Mouse (Mus musculus): ENCODE data around the gene Crygd. TPM values are rescaled to one million over a fixed set of nuclear protein-coding genes. Genes with fewer than 3 reads are reported as not detected.
"Not testable (repeated sequence)": the region's sequence is repeated elsewhere in the genome, so short reads cannot be mapped to it uniquely, and the experiment has no call there.

Crygd gene
- not detected for total RNA-seq (2022)

DNA sequence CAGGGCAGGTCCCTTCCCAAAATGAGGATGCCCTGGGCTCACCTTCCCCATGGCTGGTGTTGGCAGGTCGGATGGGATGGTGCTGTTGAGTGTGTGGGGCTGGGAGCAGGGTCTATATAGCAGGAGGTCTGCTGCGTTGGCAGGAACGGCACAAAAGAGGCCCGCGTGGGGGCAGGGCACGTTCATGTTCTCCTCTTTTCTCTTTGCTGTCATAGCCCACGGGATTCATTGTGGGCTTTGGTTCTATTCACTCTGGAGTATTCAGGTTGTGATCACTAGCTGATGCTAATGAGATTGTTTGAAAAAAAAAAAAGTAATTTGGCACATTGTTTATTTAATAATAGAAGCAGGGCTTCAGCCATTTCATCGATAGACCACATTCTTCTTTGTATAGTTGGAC is at the start of gene Crygd:
Gene Crygd, minus strand, starts transcription at position 101 of the 400 bp plus-strand sequence.
- DNase-seq (ENCODE audit: low spot score in 2 of 2), result no peak

DNA sequence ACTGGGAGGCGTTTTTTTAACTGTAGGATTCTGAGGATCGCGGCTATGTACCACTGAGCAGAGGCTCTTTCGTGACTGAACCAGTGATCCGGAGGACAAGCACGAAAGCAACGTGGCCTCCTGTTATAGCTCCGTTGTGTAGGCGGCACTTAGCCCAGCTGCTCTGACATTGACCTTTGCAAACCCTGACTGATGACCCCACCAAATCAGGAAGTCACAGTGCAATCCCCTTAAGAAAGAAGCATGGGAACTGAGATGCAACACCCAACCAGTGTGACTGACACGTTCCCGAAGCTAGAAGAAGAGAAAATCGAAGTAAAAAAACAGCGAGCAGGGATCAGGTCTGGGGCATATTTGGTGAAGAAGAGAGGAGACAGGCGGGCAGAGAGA is 49.5 kb upstream of the Crygd start:
- DNase-seq (ENCODE audit: low spot score in 2 of 2), result no peak

DNA sequence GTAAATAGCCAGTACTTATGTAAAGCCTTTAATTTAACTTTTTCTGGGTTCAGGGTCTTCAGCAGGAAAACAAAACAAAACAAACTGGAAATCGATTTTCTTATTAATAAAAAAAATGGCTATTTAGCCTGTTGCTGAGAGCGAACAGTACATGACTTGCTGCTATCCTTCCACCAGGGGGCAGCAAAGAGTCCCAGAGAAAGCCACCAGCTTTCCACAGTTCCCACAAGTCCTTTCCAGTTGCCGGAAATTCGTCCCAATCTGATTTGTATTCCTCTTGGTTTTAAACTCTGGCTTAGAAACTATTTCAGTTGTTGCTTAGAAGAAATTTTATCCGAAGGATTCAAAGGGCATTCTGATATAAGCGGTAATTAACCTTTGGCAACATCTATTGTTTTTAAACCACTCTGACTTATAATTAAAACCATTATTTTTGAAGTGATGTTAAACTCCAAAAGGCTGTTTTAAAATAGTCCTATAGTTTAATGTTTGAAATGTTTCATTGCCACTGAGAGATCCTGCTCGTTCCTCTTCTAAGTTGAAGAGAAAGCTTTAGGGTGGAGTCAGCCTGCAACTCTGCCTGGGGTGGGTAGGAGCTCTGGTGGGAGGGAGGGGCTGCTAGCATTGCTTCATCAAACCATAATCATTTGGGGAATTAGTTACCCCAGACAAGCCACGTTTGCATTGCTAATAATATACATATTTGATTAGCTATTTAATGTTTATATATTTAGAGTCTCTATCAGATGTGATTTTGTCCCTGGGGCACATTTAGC is 49.0 kb upstream of the Crygd start:
- DNase-seq (ENCODE audit: low spot score in 2 of 2), result peak in 1 of 2 experiments; percentile 28

DNA sequence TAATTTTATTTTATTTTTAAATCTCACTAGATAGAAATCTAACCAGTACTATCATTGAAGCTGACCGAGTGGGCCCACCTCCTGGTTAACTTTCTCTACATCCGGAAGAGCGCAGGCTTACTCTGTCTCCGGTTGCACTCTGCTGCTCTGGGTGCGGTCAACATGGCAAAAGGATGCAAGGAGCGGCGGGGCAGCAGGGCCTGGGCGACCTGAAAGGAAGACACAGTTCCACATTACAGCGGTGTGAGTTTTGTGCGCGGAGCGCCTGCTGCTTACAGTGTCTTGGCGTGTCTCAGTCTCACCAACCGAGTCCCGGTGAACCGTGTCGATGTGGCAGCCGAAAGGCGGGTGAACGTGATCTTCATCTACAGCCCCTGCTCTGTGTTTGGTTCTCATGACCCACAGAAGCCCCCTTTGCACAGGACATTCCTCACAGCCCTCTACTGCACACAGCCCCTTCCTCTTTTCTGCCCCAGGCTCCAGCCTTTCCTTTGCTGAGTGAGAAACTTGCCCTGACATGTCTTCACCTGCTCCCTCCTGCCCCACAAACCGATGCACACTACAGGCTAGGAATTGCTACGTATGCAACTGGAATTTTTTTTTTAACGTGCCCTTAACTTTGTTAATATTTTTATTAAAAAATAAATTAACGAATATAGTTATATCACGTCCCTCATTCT is 46.6 kb upstream of the Crygd start:
- no peak for DNase-seq (ENCODE audit: low spot score in 2 of 2)

DNA sequence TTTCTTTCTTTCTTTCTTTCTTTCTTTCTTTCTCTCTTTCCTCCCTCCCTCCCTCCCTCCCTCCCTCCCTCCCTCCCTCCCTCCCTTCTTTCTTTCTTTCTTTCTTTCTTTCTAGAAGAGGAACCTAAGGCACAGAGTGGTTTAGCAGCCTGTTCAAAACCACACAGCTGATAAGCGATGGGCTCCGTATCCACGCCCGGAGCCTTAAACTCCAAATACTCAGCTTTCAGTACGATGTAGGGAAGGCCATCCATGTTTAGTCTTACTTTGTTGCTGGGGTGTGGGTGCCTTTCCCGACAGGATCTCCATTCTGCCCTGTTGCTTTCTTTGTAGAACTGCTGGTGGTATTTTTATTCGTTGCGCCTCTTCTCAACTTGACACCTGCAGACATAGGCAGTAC is 45.9 kb upstream of the Crygd start:
- DNase-seq (ENCODE audit: low spot score in 2 of 2), result no peak

DNA sequence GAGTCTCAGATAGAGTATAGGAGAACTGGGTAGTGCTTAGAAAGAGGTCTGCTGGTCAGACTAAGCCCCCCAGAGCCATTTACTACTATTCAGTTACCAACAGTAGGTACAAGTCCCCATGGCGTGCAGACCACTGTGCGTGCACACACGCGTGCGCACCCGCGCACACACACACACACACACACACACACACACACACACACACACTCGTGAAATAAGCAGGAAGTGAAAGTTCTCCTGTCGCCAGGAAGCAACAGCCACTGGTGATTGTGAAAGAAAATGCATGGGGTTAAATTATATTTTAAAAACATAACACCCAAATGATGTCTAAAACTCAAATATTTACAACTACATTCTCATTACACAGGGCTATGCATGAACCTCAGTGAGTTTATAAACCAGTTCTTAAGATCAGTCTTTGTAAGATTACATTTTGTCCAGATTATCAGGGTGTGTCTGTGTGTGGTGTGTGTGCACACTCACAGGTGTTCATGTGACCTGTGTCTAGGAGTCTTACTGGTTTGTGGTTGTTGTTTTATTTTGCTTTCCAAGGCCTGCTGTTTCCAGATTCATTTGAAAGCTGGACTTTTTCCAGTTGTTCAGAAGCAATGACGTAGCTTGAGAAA is 44.5 kb upstream of the Crygd start:
- no peak for DNase-seq (ENCODE audit: low spot score in 2 of 2)

DNA sequence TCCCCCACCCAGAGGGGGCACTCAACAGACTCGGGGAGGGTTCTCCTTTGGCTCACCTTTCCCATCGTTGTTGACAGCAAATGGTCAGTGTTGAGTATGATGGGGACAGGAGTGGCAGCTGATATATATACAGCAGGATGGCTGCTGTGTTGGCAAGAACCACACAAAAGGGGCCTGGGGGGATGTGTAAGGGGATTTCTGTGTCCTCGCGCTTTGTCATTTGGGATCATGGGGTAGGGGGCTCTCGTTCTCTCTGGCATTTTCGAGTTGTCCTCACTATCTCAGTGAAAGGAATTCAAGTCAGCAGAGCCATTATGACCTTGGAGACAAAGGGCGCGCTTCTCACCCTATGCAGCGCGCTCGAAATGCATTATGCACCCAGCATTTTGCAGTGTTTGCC is 40.0 kb upstream of the Crygd start, which contains the start of gene Cryga:
Gene Cryga, minus strand, starts transcription at position 101 of the 400 bp plus-strand sequence.
- no peak for DNase-seq (ENCODE audit: low spot score in 2 of 2)

DNA sequence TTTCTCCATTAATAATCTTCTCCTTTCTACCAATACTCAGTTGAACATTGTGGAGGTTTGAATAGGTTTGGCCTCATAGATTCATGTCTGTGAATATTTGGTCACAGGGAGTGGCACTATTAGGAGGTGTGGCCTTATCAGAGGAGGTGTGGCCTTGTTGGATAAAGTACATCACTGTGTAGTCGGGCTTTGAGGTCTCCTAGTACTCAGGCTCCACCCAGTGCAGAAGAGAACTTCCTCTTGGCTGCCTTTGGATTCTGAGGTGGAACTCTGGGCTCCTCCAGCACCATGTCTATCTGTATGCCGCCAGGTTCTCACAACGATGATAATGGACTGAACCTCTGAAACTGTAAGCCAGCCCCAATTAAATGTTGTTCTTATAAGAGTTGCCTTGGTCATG is 33.7 kb upstream of the Crygd start:
- no peak for DNase-seq (ENCODE audit: low spot score in 2 of 2)

DNA sequence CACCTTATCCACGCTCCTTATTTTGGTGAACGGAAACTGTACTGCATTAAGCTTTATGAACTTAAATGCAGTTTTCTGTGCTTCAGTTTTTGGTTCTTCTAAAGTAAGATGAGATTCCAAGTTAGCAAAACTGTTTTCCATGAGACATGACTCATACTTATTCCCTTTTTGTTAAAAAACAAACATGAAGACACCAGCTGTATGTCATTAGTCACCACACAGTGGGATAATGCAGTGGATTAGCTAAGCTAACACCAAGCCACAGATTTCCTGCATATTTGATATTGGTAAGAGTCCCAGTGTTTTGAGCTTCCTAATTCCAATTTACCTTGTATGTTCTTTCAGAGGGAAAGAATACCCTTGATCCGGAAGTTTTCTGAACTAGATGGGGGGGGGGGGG is 28.3 kb upstream of the Crygd start:
- no peak for DNase-seq (ENCODE audit: low spot score in 2 of 2)

DNA sequence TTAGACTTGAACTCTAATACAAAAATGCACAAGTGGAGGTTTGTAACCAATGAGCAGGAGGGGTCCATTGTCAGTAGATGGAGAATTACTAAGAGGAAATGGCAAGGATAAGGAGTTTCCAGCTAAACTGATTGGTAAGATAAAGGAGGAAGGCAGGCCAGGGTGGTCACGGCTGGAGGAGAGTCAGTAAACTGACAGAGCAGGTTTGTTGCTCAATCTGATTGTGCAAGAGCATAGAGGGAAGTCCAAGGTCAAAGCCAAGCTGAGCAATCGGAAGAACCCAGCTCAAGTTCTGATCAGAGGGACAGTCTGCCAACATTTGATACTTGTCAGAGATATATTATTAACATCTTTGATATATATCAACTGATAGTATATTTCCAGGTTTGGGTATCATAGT is 27.1 kb upstream of the Crygd start:
- no peak for DNase-seq (ENCODE audit: low spot score in 2 of 2)

DNA sequence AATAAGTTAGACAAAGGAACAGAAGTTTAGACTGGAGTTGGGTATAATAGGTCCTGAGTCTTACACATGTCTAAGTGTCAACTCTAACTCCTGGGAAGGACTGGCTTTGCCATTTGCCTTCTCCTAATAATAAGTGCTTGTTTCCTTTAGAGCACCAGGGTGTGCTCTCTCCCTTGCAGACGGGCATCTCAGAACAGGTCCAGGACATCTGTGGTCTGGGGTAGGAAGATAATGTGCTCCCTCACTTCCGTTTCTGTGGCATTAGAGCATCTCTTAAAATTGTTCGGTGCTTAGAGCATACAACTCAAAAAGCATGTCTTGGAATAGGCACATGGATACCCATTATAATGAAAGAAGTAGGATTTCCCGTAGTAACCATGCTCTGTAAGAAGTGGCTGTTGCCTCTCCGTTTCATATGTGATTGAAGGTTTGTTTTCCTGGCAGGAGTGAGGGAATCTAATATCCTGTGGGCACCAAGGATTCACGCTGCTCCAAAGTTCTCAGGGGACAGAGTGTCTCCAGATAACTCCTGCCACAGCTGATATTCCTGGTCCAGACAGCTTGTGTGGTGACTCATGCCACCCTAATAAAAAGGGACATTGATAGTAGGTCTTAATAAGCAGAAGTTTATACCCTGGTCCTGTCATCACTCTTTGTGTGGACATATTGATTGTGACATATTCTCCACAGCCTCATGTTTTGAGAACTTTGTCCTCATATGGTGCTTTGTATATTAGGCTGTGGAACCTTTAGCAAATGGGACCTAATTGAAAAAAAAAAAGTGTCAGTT is 25.5 kb upstream of the Crygd start:
- DNase-seq (ENCODE audit: low spot score in 2 of 2), result no peak

DNA sequence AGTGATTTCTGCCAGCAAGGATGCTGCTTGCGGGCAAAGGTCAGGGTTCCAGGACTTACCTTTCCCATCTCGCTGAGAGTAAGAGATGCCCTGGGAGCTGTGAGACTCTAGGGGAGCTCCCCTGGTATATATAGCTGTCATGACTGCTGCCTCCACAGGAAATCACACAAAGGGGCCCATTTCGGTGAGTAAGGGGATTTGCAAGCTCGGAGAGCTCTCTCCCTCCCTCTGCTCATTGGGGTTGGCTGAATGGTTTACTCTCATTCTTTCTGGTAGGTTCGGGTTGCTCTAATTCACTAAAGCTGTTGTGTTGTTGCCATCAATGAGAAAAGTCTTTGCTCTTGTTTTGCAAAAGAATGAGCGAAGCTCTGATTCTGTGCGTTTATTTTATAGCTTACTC is 18.9 kb upstream of the Crygd start, which contains the start of gene Crygb:
Gene Crygb, minus strand, starts transcription at position 101 of the 400 bp plus-strand sequence.
- no peak for DNase-seq (ENCODE audit: low spot score in 2 of 2)

DNA sequence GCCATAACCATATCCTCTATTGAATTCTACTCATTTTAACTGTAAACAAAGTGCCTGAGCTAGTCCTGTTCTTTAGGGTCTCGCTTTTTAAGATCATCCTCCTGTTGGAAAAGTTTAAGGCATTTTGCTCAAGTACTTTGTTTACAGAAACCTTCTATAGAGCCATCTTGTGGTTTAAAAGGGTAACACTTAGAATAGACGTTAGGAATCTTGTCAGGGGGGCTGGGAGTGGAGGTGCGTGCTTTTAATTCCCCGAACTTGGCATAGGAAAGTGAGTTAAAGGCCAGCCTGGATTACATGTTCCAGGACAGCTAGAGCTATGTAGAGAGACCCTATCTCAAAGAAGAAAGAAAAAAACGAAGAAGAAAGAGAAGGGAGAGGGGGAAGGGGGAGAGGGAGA is 12.4 kb upstream of the Crygd start:
- DNase-seq (ENCODE audit: low spot score in 2 of 2), result no peak

DNA sequence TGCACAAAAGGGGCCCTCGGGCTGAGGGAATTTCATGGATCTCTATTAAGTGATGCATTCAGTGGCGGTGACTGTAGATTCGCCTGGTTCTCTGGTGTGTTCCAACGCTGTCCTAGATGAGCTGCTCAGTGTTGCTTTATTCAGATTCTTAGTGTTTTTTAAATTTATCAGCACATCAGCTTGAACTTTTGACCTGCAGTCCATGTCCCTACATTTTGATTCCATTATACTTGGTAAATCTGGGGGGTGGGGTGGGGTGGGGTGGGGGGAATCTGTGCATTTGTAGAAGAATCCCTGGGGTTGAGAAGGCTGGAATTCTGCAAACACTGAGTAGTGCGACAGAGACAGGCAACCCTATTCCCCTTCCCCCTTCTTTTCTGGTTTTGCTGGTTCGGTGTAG is 10.3 kb upstream of the Crygd start, which contains the start of gene Crygc:
Gene Crygc, minus strand, starts transcription at position 101 of the 400 bp plus-strand sequence.
- DNase-seq (ENCODE audit: low spot score in 2 of 2), result no peak

DNA sequence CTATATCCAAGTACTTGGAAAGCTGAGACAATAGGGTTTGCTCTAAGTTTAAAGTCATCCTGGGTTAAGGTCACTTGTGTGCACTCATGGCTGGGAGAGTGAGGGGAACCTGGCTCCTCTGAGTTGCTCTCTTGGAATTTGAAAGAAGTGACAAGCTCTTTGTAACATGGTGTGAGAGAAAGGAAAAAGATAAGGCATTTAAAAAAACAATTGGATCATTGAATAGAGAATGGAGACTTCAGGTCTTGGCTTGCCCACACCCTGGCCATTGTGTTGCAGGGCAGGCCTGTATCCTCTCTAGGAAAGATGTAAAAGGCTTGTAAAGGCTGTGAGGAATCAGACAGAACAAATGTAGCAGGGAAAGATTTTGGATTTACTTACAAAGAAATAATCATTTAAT is 4.6 kb upstream of the Crygd start:
- DNase-seq (ENCODE audit: low spot score in 2 of 2), result no peak

DNA sequence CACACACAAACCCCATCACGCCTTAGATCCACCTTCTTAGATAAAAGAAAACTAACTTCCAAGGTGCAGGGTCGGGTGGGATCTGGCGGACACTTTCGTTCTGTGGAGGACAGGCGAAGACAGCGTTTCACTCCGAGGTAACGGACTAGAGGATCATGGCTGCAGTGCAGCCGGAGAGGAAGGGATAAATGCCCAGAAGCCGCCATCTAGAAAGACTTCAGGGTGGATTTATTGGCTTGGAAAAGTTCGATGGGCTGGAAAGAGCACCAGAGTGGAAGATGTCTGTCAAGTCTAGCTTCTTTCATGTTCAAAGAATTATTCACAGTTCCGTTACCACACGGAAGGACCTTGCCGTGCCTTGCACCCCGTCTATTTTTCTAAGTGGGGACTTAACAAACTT is 949 bp upstream of the Crygd start:
- DNase-seq (ENCODE audit: low spot score in 2 of 2), result no peak

DNA sequence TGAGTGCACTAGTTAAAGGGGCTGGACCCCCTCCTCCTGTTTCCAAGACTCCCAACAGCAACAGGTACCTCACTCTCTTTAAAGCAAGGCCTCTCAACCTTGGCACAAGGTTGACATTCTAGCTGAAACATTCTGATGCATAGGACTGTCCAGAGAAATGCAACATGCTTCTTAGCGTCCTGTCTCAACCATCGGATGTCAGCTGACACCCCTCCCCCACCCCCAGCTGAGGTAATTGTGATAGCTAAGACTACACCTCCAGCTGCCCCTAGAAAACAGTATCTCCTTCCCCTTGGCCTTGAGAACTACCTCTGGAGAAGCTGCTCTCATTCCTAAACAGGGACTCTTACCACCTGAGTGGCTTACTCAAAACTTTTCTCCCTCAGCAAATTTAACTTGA is 11.1 kb downstream of the Crygd start:
- DNase-seq (ENCODE audit: low spot score in 2 of 2), result no peak

DNA sequence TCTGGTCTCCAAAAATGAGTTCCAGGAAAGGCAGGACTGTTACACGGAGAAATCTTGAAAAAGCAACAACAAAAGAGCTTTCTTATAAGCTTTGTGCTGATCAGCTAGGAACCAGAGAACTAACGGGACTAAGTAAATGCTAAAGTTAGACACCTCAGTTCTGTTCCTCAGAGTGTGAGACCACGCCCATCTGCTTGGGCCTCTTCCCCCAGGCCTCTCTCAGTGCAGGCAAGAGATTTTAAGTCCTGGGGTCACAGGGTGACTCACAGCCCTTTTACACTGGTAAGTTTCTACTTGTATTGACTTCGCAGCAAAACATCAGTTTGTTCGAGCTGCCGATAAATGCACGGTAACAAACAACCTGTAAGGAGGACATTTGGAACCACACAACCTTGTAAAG is 11.6 kb downstream of the Crygd start:
- DNase-seq (ENCODE audit: low spot score in 2 of 2), result no peak

DNA sequence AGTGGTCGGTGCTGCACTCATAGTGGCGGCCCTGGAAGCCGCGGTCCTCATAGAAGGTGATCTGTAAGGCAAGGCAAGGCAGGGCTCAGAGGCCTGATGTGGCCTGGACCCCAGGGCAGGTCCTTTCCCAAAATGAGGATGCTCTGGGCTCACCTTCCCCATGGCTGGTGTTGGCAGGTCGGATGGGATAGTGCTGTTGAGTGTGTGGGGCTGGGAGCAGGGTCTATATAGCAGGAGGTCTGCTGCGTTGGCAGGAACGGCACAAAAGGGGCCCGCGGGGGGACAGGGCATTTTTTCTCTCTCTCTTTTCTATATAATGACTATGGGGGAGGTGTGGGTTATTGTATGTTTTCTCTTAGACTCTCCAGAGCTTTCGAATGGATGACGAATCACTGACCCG is 12.3 kb downstream of the Crygd start, which contains the start of gene Cryge:
Gene Cryge, minus strand, starts transcription at position 198 of the 400 bp plus-strand sequence.
- DNase-seq (ENCODE audit: low spot score in 2 of 2), result not testable (repeated sequence)

DNA sequence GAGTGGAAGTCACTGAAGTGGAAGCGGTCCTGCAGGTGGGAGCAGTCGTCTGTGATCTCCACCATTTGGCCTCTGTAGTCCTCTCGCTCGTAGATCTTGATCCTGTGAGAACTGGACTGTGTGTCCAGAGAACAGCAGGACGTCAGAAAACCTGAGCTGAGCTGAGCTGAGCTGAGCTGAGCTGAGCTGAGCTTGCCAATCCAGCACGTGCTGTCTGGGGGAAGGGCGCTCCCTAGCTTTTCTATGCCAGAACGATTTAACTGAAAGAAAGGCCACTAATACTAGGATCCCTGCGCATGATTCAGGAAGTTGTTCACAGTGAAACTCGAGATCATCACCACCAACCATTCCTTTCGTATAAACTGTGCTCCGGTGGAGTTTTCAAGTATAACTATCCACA is 14.5 kb downstream of the Crygd start:
- peak in 1 of 2 experiments; percentile 15 for DNase-seq (ENCODE audit: low spot score in 2 of 2)

DNA sequence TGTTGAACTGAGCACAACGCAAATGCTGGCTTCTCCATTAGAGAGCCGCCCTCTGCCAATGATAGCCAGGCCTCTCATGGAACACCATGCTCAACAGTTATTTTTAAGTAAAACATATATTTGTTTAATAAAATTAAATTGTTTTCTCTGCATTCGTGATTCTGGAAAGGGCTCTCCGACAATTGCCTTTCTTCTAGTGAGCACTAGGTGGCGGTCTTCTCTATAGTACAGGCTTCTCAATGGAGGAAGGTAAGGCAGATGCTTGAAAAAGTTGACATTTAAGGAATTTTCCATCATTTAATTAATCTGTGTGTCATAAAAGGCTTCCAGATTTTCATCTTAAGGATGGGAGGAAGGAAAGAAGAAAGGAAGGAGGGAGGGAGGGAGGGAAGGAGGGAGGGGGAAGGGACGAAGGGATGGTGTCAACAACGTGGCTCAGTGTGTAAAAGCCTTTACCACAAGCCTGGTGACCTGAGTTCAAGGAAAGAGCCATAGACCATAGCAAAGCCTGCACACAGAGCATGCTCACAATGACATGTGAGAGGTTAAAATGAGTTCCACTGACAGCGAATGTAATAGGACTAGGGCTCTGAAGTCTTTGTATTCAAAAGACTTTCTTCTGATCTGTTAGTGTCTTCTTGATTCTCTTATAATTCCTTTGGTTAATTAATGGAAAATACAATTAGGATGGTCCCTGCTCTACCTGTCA is 16.7 kb downstream of the Crygd start:
- DNase-seq (ENCODE audit: low spot score in 2 of 2), result no peak

All from left cerebral cortex, adult 8-10 months (tissue).